Mouse (Mus musculus): ENCODE measurements around the gene Wdr74.

DNA sequence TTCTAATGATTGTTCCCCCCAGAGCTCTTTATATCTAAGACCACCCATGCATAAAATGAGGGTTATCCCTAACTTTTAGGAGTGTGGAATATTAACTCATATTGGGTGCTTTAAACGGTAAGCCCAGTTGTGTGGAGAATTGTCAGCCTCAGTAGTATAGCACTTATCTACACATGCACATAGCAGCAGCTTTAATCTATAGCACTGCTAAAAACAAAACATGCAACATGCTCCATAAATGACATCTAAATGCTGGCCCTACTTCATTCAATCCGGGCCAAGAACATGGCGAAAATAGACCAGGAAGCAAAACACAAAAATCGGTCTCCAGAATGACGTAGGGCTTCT, 13.1 kb upstream of the Wdr74 start:
- no peak for TF ChIP-seq CTCF (IDR thresholded peaks at IDR 0.05)
- no peak for TF ChIP-seq EP300 (IDR thresholded peaks at IDR 0.05)

All from lung, postnatal 0 days (tissue).